Mouse (Mus musculus): Measurements from ENCODE around the gene Trpc2. TPM values are rescaled to one million over a fixed set of nuclear protein-coding genes. Genes with fewer than 3 reads are reported as not detected.

Gene Trpc2
- polyA plus RNA-seq, 1 experiment from 2014 or later: not detected

DNA sequence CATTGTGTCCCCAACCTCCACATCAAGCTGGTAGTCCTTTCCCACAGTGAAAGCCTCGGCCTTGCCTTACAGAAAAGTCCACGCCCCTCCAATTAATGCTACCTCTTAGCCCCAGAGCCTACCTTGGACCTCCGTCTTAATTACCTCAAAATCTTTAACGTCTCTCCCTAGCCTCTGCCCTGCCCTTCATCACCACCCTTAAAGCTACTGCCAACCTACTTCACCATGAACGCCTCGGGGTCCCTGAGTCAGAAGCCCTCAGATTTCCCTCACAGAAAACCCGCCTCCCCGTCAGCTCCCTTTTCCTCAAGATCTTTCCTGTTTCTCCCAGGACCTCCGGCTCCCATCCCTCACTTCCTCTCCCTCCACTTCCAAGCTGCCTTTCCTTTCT is 18.3 kb upstream of the Trpc2 start:
- H3K4me3 ChIP-seq (ENCODE audit: low read depth, low read length): peak overlapping the region; percentile 48
- H3K9ac ChIP-seq (replicated peaks; ENCODE audit: low read depth, low read length): peak overlapping the region; percentile 68
- H3K36me3 ChIP-seq (ENCODE audit: control insufficient read depth, insufficient read depth, low read length): no peaks in the 10 kb centered on the region
- no peaks in the 10 kb centered on the region for H3K27me3 ChIP-seq (ENCODE audit: control insufficient read depth, insufficient read depth, low read length)
- H3K4me1 ChIP-seq (ENCODE audit: control insufficient read depth, insufficient read depth, low read length): peaks cover 19% of the 10 kb centered on the region
- WGBS: 1% methylated on average over 9 of the region's 9 CpGs
- peak overlapping the region; percentile 50 for H3K27ac ChIP-seq (ENCODE audit: low read depth, low read length)
- ATAC-seq (ENCODE audit: low read depth): peak; percentile 65
- peak overlapping the region; percentile 70 for H3K4me2 ChIP-seq (ENCODE audit: low read depth, low read length)
- H3K9me3 ChIP-seq (ENCODE audit: control insufficient read depth, low read length): no peaks in the 10 kb centered on the region

DNA sequence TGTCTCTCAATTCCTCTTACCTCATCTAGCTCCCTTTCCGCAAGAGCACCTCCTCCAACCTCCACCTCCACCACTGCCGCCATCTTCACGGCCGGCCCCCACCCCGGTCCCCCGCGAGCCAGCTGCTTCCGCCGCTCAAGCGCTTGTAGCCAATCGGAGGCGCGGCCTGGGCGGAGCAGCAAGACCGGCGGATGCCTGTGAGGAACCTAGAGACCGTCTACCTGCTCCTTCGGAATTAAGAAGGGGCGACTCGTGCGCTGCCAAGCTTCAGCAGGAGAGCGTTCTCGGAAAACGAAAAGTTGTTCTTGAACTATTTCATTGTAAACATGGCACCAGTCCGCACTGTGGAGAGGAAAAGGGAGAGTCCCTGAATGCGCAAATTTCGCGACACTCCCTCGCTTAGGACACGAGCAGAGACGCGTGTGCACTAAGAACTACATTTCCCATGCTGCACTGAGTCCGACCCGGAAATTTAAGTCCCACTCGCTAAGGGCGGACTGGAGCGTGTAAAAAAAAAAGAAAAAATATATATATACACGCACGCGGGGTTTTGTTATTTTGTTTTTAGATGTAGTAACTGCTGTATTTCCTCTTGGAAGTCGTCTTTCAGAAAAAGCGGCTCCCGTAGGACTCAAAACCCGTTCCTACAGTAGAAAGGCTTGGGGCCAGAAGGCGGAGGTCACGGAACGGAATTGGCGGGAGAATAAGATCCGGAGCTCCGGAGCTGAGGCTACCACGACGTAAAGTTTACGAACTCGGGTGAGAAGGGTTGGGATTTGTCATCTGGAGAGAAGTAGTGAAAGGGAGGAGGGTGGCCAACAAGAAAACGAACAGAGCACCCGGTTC is 17.6 kb upstream of the Trpc2 start, which contains the start of the genes Rnf121, Xndc1 and Xntrpc:
Gene Rnf121 (minus strand): TSS at position 424 of the 846 bp plus-strand sequence.
Gene Xndc1 (plus strand): TSS at position 466 of the 846 bp plus-strand sequence.
Gene Xntrpc (plus strand): TSS at position 668 of the 846 bp plus-strand sequence.
- Histone ChIP-seq H3K27ac (ENCODE audit: low read depth, low read length) (peak within 1 kb of the TSS; percentile 50), H3K4me1 (ENCODE audit: control insufficient read depth, insufficient read depth, low read length) (peaks cover 19% of the 10 kb centered on the region), H3K9me3 (ENCODE audit: control insufficient read depth, low read length) (no peaks in the 10 kb centered on the region), H3K36me3 (ENCODE audit: control insufficient read depth, insufficient read depth, low read length) (no peaks in the 10 kb centered on the region), H3K4me2 (ENCODE audit: low read depth, low read length) (peak within 1 kb of the TSS; percentile 70), H3K27me3 (ENCODE audit: control insufficient read depth, insufficient read depth, low read length) (no peaks in the 10 kb centered on the region), H3K9ac (replicated peaks; ENCODE audit: low read depth, low read length) (peak within 1 kb of the TSS; percentile 68), H3K4me3 (ENCODE audit: low read depth, low read length) (peak within 1 kb of the TSS; percentile 48)
- ATAC-seq (ENCODE audit: low read depth): peak; percentile 100
- WGBS: under 1% methylated on average over 56 of the region's 56 CpGs

DNA sequence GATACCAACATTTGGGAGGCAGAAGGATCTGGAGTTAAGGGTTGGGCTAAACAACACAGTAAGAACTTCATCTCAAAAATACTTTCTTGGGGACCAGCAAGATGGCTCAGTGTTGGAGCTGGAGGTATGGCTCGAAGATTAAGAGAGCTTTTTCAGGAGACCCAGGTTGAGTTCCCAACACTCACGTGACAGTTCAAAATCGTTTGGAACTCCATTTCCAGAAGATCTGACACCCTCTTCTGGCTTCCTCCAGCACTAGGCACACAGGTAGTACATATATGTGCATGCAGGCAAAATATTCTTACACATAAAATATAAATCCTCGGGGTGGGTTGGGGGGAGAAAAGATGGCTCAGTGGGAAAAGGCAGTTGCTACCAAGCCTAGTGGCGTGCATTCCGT is 16.6 kb upstream of the Trpc2 start:
- no peak for ATAC-seq (ENCODE audit: low read depth)
- Histone ChIP-seq H3K4me2 (ENCODE audit: low read depth, low read length) (peak overlapping the region; percentile 66), H3K4me1 (ENCODE audit: control insufficient read depth, insufficient read depth, low read length) (peaks cover 19% of the 10 kb centered on the region), H3K27me3 (ENCODE audit: control insufficient read depth, insufficient read depth, low read length) (no peaks in the 10 kb centered on the region), H3K36me3 (ENCODE audit: control insufficient read depth, insufficient read depth, low read length) (no peaks in the 10 kb centered on the region), H3K4me3 (ENCODE audit: low read depth, low read length) (peak overlapping the region; percentile 48), H3K9me3 (ENCODE audit: control insufficient read depth, low read length) (no peaks in the 10 kb centered on the region), H3K9ac (replicated peaks; ENCODE audit: low read depth, low read length) (no peak overlapping the region), H3K27ac (ENCODE audit: low read depth, low read length) (no peak overlapping the region)
- 83% methylated on average over 6 of the region's 6 CpGs for WGBS

DNA sequence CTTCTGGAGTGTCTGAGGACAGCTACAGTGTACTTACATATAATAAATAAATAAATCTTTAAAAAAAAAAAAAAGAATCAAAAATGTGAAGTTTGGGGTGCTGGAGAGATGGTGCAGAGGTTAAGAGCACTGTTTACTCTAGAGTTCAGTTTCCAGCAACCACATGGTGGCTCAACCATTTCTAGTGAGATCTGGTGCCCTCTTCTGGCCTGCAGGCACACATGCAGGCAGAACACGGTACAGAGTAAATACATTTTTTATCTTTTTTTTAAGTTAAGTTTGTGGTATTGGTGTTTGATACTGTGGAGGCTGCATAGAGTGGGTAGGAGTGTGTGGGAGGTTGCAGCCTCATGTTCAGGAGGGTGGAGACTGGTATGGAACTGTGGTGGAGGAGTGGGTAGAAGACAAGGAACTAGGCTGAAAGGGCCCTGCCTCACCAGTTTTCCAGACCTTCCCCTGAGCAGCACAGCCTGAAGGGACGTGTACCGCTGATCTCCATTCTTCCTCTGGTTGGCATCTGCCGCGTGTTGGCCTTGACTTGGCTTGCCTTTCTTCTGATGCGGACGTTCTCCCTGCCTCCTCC is 6.1 kb upstream of the Trpc2 start:
- H3K9ac ChIP-seq (replicated peaks; ENCODE audit: low read depth, low read length): no peak overlapping the region
- no peak overlapping the region for H3K4me3 ChIP-seq (ENCODE audit: low read depth, low read length)
- no peaks in the 10 kb centered on the region for H3K4me1 ChIP-seq (ENCODE audit: control insufficient read depth, insufficient read depth, low read length)
- H3K27me3 ChIP-seq (ENCODE audit: control insufficient read depth, insufficient read depth, low read length): no peaks in the 10 kb centered on the region
- 78% methylated on average over 7 of the region's 7 CpGs for WGBS
- H3K9me3 ChIP-seq (ENCODE audit: control insufficient read depth, low read length): no peaks in the 10 kb centered on the region
- no peak for ATAC-seq (ENCODE audit: low read depth)
- H3K27ac ChIP-seq (ENCODE audit: low read depth, low read length): no peak overlapping the region
- H3K36me3 ChIP-seq (ENCODE audit: control insufficient read depth, insufficient read depth, low read length): peaks cover 58% of the 10 kb centered on the region
- no peak overlapping the region for H3K4me2 ChIP-seq (ENCODE audit: low read depth, low read length)

GRCm38 (mm10) chr7:102078517-102078916 is 4.4 kb upstream of the Trpc2 start:
- no peak overlapping the region for H3K9ac ChIP-seq (replicated peaks; ENCODE audit: low read depth, low read length)
- H3K36me3 ChIP-seq (ENCODE audit: control insufficient read depth, insufficient read depth, low read length): peaks cover 58% of the 10 kb centered on the region

DNA sequence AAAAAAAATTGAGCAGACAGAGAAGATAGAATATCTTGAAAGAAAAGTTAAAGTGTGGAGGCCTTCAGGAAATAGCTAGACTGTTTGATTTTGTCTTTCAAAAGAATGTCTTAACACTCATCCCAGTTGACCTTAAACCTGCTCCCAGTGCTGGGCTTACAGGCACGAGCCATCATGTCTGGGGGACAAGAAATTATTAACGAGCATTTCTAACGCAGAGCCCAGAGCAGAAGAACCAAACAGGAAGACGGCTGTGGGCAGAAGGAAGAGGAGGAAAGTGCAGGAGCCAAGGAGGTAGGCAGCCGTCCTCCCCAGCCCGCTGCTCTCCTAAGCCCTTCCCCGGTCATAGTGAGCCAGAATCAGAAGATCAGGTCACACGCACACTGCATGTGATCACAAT is 2.6 kb upstream of the Trpc2 start:
- Histone ChIP-seq H3K36me3 (ENCODE audit: control insufficient read depth, insufficient read depth, low read length) (peaks cover 57% of the 10 kb centered on the region), H3K9me3 (ENCODE audit: control insufficient read depth, low read length) (no peaks in the 10 kb centered on the region), H3K4me2 (ENCODE audit: low read depth, low read length) (no peak overlapping the region), H3K9ac (replicated peaks; ENCODE audit: low read depth, low read length) (no peak overlapping the region), H3K27ac (ENCODE audit: low read depth, low read length) (no peak overlapping the region), H3K4me3 (ENCODE audit: low read depth, low read length) (no peak overlapping the region), H3K4me1 (ENCODE audit: control insufficient read depth, insufficient read depth, low read length) (no peaks in the 10 kb centered on the region), H3K27me3 (ENCODE audit: control insufficient read depth, insufficient read depth, low read length) (no peaks in the 10 kb centered on the region)
- no peak for ATAC-seq (ENCODE audit: low read depth)
- 99% methylated on average over 8 of the region's 8 CpGs for WGBS

More at GRCm38 (mm10) chr7:102078517-102078916, 4.4 kb upstream of the Trpc2 start:
- Histone ChIP-seq H3K4me1 (ENCODE audit: control insufficient read depth, insufficient read depth, low read length) (no peaks in the 10 kb centered on the region), H3K27me3 (ENCODE audit: control insufficient read depth, insufficient read depth, low read length) (no peaks in the 10 kb centered on the region), H3K27ac (ENCODE audit: low read depth, low read length) (no peak overlapping the region), H3K4me2 (ENCODE audit: low read depth, low read length) (no peak overlapping the region), H3K9me3 (ENCODE audit: control insufficient read depth, low read length) (no peaks in the 10 kb centered on the region), H3K4me3 (ENCODE audit: low read depth, low read length) (no peak overlapping the region)
- ATAC-seq (ENCODE audit: low read depth): no peak
- 85% methylated on average over 7 of the region's 7 CpGs for WGBS

DNA sequence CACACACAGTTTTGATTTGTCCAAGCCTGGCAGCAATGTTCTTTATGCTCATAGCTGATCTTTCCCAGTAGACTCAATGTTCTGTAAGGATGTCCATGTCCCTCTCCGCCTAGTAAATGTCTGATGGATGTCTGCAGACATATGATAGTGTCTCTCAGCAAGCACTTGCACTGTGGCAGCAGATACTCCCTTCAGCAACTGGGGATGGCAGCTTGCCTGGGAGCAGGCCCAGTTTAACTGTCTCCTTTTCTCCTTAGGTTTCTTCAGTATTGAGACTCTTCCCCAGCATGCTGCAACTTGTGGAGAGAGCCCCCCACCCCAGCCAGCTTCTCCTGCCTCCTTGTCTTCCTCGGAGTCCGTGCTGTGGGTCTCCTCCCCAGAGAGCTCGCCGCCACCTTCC is 1.1 kb upstream of the Trpc2 start:
- Histone ChIP-seq H3K9ac (replicated peaks; ENCODE audit: low read depth, low read length) (no peak overlapping the region), H3K4me1 (ENCODE audit: control insufficient read depth, insufficient read depth, low read length) (no peaks in the 10 kb centered on the region), H3K4me2 (ENCODE audit: low read depth, low read length) (no peak overlapping the region), H3K27me3 (ENCODE audit: control insufficient read depth, insufficient read depth, low read length) (no peaks in the 10 kb centered on the region), H3K9me3 (ENCODE audit: control insufficient read depth, low read length) (no peaks in the 10 kb centered on the region), H3K36me3 (ENCODE audit: control insufficient read depth, insufficient read depth, low read length) (peaks cover 52% of the 10 kb centered on the region), H3K27ac (ENCODE audit: low read depth, low read length) (no peak overlapping the region), H3K4me3 (ENCODE audit: low read depth, low read length) (no peak overlapping the region)
- WGBS: 96% methylated on average over 5 of the region's 5 CpGs
- no peak for ATAC-seq (ENCODE audit: low read depth)

DNA sequence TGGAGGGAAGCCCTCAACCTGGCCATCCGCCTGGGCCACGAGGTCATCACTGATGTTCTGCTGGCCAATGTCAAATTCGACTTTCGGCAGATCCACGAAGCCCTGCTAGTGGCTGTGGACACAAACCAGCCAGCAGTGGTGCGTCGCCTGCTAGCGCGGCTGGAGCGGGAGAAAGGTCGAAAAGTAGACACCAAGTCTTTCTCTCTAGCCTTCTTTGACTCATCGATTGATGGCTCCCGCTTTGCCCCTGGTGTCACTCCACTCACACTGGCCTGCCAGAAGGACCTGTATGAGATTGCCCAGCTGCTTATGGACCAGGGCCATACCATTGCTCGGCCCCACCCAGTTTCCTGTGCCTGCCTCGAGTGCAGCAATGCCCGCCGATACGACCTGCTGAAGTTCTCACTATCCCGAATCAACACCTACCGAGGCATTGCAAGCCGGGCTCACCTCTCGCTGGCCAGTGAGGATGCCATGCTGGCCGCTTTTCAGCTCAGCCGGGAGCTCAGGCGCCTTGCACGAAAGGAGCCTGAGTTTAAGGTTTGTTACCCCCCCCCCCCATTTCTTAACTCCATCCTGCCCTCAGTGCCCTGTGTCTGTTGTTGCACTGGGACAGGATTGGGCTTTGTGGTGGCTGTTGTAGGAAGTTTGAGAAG is 1.3 kb downstream of the Trpc2 start:
- H3K9ac ChIP-seq (replicated peaks; ENCODE audit: low read depth, low read length): no peak overlapping the region
- H3K36me3 ChIP-seq (ENCODE audit: control insufficient read depth, insufficient read depth, low read length): peaks cover 41% of the 10 kb centered on the region
- no peak overlapping the region for H3K4me3 ChIP-seq (ENCODE audit: low read depth, low read length)
- H3K27ac ChIP-seq (ENCODE audit: low read depth, low read length): no peak overlapping the region
- ATAC-seq (ENCODE audit: low read depth): no peak
- H3K9me3 ChIP-seq (ENCODE audit: control insufficient read depth, low read length): no peaks in the 10 kb centered on the region
- H3K4me2 ChIP-seq (ENCODE audit: low read depth, low read length): no peak overlapping the region
- WGBS: 93% methylated on average over 26 of the region's 26 CpGs
- H3K27me3 ChIP-seq (ENCODE audit: control insufficient read depth, insufficient read depth, low read length): no peaks in the 10 kb centered on the region
- no peaks in the 10 kb centered on the region for H3K4me1 ChIP-seq (ENCODE audit: control insufficient read depth, insufficient read depth, low read length)

GRCm38 (mm10) chr7:102087336-102087735 is 4.4 kb downstream of the Trpc2 start:
- Histone ChIP-seq H3K4me1 (ENCODE audit: control insufficient read depth, insufficient read depth, low read length) (no peaks in the 10 kb centered on the region), H3K27me3 (ENCODE audit: control insufficient read depth, insufficient read depth, low read length) (no peaks in the 10 kb centered on the region), H3K9ac (replicated peaks; ENCODE audit: low read depth, low read length) (no peak overlapping the region), H3K4me3 (ENCODE audit: low read depth, low read length) (no peak overlapping the region), H3K4me2 (ENCODE audit: low read depth, low read length) (no peak overlapping the region), H3K27ac (ENCODE audit: low read depth, low read length) (no peak overlapping the region), H3K9me3 (ENCODE audit: control insufficient read depth, low read length) (no peaks in the 10 kb centered on the region), H3K36me3 (ENCODE audit: control insufficient read depth, insufficient read depth, low read length) (peaks cover 21% of the 10 kb centered on the region)
- 94% methylated on average over 4 of the region's 4 CpGs for WGBS
- ATAC-seq (ENCODE audit: low read depth): no peak
